18 mouse cellular contexts compared by ENCODE assay signal in the genomic region with DNA sequence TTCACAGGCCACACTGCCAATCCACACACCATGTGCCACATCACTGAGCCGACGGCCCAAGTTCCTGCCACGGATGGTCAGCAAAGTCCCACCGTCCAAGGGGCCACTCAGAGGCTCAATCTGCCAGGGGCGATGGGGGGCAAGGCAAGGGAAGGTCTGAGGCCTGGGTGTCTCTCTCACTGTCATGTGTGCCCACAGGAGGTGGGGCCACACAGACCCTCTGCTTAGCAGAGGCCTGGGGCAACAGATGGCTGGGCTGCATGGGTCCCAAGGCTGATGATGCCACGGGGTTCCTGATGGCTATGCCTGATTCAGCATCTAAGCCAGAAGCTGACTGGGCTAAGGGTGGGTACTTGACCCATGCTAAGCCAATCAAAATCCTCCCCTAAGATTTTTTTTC. TPM values are rescaled to one million over a fixed set of nuclear protein-coding genes. Genes with fewer than 3 reads are reported as not detected.
DNase-seq lines count a peak whose midpoint lies in the region; ATAC-seq and TF ChIP-seq lines count a peak whose summit lies in the region.
"Had no signal": no experiment of that assay in that cellular context is flagged by ENCODE, and none has a peak within 500 bp of the region (broad histone marks: within the 10 kb centered on the region; RNA-seq: fewer than 3 reads in every experiment).

No protein-coding gene starts in this region.

- DNase-seq in gastrocnemius, adult 2 months: no peak
- DNase-seq in gastrocnemius, postnatal 14 days: no peak
- peak; percentile 21 for DNase-seq in 416B (ENCODE audit: low read depth)
- DNase-seq in cerebellum, adult 8-10 months: peak; percentile 54
- DNase-seq in limb, embryonic 10.5 days (ENCODE audit: low spot score): no peak
- no peak for DNase-seq in adrenal gland, postnatal 25 days
- DNase-seq in stomach, postnatal 0 days (ENCODE audit: low spot score): no peak
- DNase-seq: gastrocnemius, postnatal 25 days; lung, postnatal 14 days had no signal

- no peak for ATAC-seq in stomach, postnatal 0 days (ENCODE audit: low FRiP score, low TSS enrichment)
- no peak; the same call in 1 of the 2 replicates for ATAC-seq in megakaryocyte, adult 5-6 weeks (ENCODE audit: poor library complexity, severe bottlenecking)
- ATAC-seq: forebrain, embryonic 14.5 days; intestine, embryonic 16.5 days had no signal

- no peak overlapping the region for H3K4me2 ChIP-seq in stomach, postnatal 0 days (replicated peaks; ENCODE audit: low read depth)

- 71% methylated on average over 6 of the region's 6 CpGs for WGBS in limb, embryonic 10.5 days
- 78% methylated on average over 6 of the region's 6 CpGs for WGBS in stomach, postnatal 0 days

- intact Hi-C loops in gastrocnemius, adult 2 months (cut with DNase I): no loop called here
- intact Hi-C loops in gastrocnemius, postnatal 14 days (cut with DNase I; ENCODE audit: low total_unique reads): no loop called here

- 0 out of 2 replicates have a peak, but pooled peaks cover 3% of the 10 kb centered on the region for H3K27me3 ChIP-seq in limb, embryonic 10.5 days (ENCODE audit: low read depth, poor library complexity, severe bottlenecking)
- no peaks in the 10 kb centered on the region for H3K27me3 ChIP-seq in stomach, postnatal 0 days (ENCODE audit: control insufficient read depth, insufficient read depth, low read length)

- H3K27ac ChIP-seq in gastrocnemius, adult 2 months: peak overlapping the region; percentile 69
- H3K27ac ChIP-seq in limb, embryonic 10.5 days: peak overlapping the region; percentile 71
- no peak overlapping the region for H3K27ac ChIP-seq in stomach, postnatal 0 days (replicated peaks)
- H3K27ac ChIP-seq: left cerebral cortex, adult 2 months had no signal

- peaks cover 8% of the 10 kb centered on the region for H3K36me3 ChIP-seq in limb, embryonic 10.5 days
- peaks cover 11% of the 10 kb centered on the region for H3K36me3 ChIP-seq in stomach, postnatal 0 days (ENCODE audit: control insufficient read depth, insufficient read depth, low read length)

- TF ChIP-seq EP300 in stomach, postnatal 0 days (optimal IDR thresholded peaks at IDR 0.05): no peak

- peaks cover 63% of the 10 kb centered on the region for H3K4me1 ChIP-seq in limb, embryonic 10.5 days
- H3K4me1 ChIP-seq in stomach, postnatal 0 days (replicated peaks; ENCODE audit: control insufficient read depth, insufficient read depth): peaks cover 2% of the 10 kb centered on the region; the same call in 1 of the 2 replicates

- no peak overlapping the region for H3K9ac ChIP-seq in stomach, postnatal 0 days (ENCODE audit: low read length)

- H3K9me3 ChIP-seq in limb, embryonic 10.5 days (replicated peaks): no peaks in the 10 kb centered on the region
- no peaks in the 10 kb centered on the region for H3K9me3 ChIP-seq in stomach, postnatal 0 days (ENCODE audit: control insufficient read depth, low read length)

- H3K4me3 ChIP-seq in gastrocnemius, adult 2 months: no peak overlapping the region
- no peak overlapping the region for H3K4me3 ChIP-seq in limb, embryonic 10.5 days
- H3K4me3 ChIP-seq in stomach, postnatal 0 days (ENCODE audit: low read depth, low read length): no peak overlapping the region
- H3K4me3 ChIP-seq: left cerebral cortex, adult 2 months had no signal

- no peak for TF ChIP-seq CTCF in gastrocnemius, adult 2 months (IDR thresholded peaks at IDR 0.05)
- TF ChIP-seq CTCF in stomach, postnatal 0 days (IDR thresholded peaks at IDR 0.05; ENCODE audit: low read depth): no peak

RNA-seq across cellular contexts. Expression of a gene that starts 24.0 kb away (rescaled TPM):
- total RNA-seq in gastrocnemius, adult 2 months (2021): not detected
- not detected for total RNA-seq in gastrocnemius, postnatal 14 days (2021)
- not detected in 2 replicates for polyA plus RNA-seq in limb, embryonic 10.5 days (2016; fragmentation: Nextera tagmentation; extraction: Ambion mirVana)
- not detected in 2 replicates for total RNA-seq in adrenal gland, postnatal 25 days (2021)
- polyA plus RNA-seq in stomach, postnatal 0 days (2015; fragmentation: Nextera tagmentation; extraction: Ambion mirVana): not detected in 2 replicates
- total RNA-seq in megakaryocyte, adult 5-6 weeks (2015): not detected in 2 replicates
- not detected in 2 replicates for total RNA-seq in megakaryocyte, adult 5-6 weeks (2017)
- total RNA-seq: gastrocnemius, postnatal 25 days; left cerebral cortex, adult 2 months; liver, adult 2 months had no signal
- polyA plus RNA-seq: forebrain, embryonic 14.5 days; heart, embryonic 16.5 days; intestine, embryonic 16.5 days; large intestine, adult 2 months; liver, adult 2 months; stomach, embryonic 14.5 days; urinary bladder, adult 2 months had no signal

RNA-seq across cellular contexts. Expression of a gene that starts 26.1 kb away (rescaled TPM):
- 10 to 100 TPM; 14.7 to 26.7 TPM for total RNA-seq in gastrocnemius, adult 2 months (2021)
- 10 to 100 TPM; 65.6 to 80.3 TPM for total RNA-seq in gastrocnemius, postnatal 14 days (2021)
- 27.9 and 30.9 TPM in 2 replicates for polyA plus RNA-seq in limb, embryonic 10.5 days (2016; fragmentation: Nextera tagmentation; extraction: Ambion mirVana)
- 170 and 214 TPM in 2 replicates for total RNA-seq in adrenal gland, postnatal 25 days (2021)
- polyA plus RNA-seq in stomach, postnatal 0 days (2015; fragmentation: Nextera tagmentation; extraction: Ambion mirVana): 9.7 and 10.4 TPM in 2 replicates
- 151 and 156 TPM in 2 replicates for total RNA-seq in megakaryocyte, adult 5-6 weeks (2015)
- 88.0 and 90.9 TPM in 2 replicates for total RNA-seq in megakaryocyte, adult 5-6 weeks (2017)

RNA-seq across cellular contexts. Expression of a gene that starts 37.2 kb away (rescaled TPM):
- total RNA-seq in gastrocnemius, adult 2 months (2021): under 1 TPM in 1 of 2 experiments, not detected in 1; 0.06 TPM
- total RNA-seq in gastrocnemius, postnatal 14 days (2021): under 1 TPM; 0.14 to 0.22 TPM
- polyA plus RNA-seq in limb, embryonic 10.5 days (2016; fragmentation: Nextera tagmentation; extraction: Ambion mirVana): 0.24 and 0.31 TPM in 2 replicates
- 0.94 and 1.9 TPM in 2 replicates for total RNA-seq in adrenal gland, postnatal 25 days (2021)
- polyA plus RNA-seq in stomach, postnatal 0 days (2015; fragmentation: Nextera tagmentation; extraction: Ambion mirVana): 0.10 TPM in 2 replicates
- 0.41 TPM in 1 of 2 replicates, not detected in the other for total RNA-seq in megakaryocyte, adult 5-6 weeks (2015)
- 0.04 TPM in 1 of 2 replicates, not detected in the other for total RNA-seq in megakaryocyte, adult 5-6 weeks (2017)
- total RNA-seq: liver, adult 2 months had no signal
- polyA plus RNA-seq: heart, embryonic 16.5 days had no signal

Comparison
In these comparisons a context has a peak if more than half of its experiments do, and no peak if none do; other contexts are left out.
1. DNase-seq: peak in 416B (single experiment) and cerebellum, adult 8-10 months (single experiment); none in gastrocnemius, adult 2 months (single experiment), gastrocnemius, postnatal 14 days (single experiment), limb, embryonic 10.5 days (single experiment), adrenal gland, postnatal 25 days (single experiment) and stomach, postnatal 0 days (single experiment).